Mouse (Mus musculus): ENCODE measurements around the gene Myoz1. TPM values are rescaled to one million over a fixed set of nuclear protein-coding genes. Genes with fewer than 3 reads are reported as not detected.
"Not testable (repeated sequence)": the region's sequence is repeated elsewhere in the genome, so short reads cannot be mapped to it uniquely, and the experiment has no call there.

Myoz1 gene
- polyA plus RNA-seq, 1 experiment from 2014 or later, result 7.0 TPM

DNA sequence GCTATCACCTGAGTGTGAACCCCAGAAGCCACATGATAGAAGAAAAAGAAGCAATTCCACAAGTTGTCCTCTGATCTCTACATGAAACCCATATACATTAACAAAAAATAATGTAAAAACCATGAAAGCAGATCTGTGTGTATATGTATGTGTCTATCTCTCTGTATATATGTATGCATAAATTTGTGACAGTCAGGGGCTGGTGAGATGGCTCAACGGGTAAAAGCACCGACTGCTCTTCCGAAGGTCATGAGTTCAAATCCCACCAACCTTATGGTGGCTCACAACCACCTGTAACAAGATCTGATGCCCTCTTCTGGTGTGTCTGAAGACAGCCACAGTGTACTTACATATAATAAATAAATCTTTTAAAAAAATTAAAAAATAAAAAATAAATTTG, 19.4 kb downstream of the Myoz1 start:
- not testable (repeated sequence) for H3K36me3 ChIP-seq; ATAC-seq (ENCODE audit: insufficient number of reproducible peaks, low FRiP score, low TSS enrichment, low read depth); H3K4me2 ChIP-seq (replicated peaks); H3K27me3 ChIP-seq; H3K27ac ChIP-seq (replicated peaks); H3K9ac ChIP-seq; H3K4me3 ChIP-seq (replicated peaks); H3K4me1 ChIP-seq; H3K9me3 ChIP-seq (replicated peaks)
- 95% methylated on average over 3 of the region's 3 CpGs for WGBS

DNA sequence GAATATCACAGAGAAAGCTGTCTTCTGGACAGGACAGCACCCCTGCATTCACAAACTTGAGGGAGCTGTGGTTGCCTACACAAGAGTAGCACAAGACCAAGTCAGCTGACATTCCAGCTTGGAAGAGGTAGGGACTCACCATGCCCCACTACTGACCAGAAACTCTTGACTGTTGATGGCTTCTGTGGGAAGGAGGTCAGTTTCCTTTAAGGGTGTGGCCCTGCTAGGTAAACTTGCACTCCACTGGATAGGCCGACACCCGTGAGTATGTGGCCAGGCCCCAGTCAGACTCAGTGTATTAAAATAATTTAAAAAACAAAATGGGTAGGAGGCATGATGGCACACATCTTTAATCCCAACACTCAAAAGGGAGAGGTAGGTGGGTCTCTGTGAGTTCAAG, 20.8 kb downstream of the Myoz1 start:
- Histone ChIP-seq H3K9me3 (replicated peaks) (no peaks in the 10 kb centered on the region), H3K27ac (replicated peaks) (no peak overlapping the region), H3K27me3 (no peaks in the 10 kb centered on the region), H3K9ac (no peak overlapping the region), H3K4me1 (0 out of 2 replicates have a peak, but pooled peaks cover 3% of the 10 kb centered on the region), H3K36me3 (no peaks in the 10 kb centered on the region), H3K4me2 (replicated peaks) (no peak overlapping the region), H3K4me3 (replicated peaks) (no peak overlapping the region)
- WGBS, result 81% methylated on average over 2 of the region's 2 CpGs
- no peak for ATAC-seq (ENCODE audit: insufficient number of reproducible peaks, low FRiP score, low TSS enrichment, low read depth)

DNA sequence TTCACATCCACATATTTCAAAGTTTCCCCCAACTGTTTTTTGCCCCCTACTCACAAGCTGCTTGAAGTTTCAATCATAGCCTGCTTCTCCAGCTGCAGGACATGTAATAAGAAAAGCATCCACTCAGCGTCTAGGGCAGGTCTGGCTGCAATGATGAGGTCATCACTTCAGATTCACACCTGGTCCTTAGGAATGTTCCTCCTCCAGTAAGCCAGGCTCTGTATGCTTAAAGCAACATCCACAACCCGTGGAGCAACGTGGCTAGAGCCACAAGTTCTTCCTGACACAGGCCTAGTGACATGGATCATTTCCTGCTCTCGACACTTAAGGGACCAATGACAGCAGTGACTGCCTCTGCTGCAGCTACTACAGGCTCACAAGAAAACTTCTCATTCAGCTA, 25.1 kb downstream of the Myoz1 start:
- whole genome bisulfite sequencing, result 42% methylated on average over 4 of the region's 4 CpGs
- no peak overlapping the region for H3K9ac ChIP-seq
- no peaks in the 10 kb centered on the region for H3K4me1 ChIP-seq
- no peak overlapping the region for H3K4me3 ChIP-seq (replicated peaks)
- no peaks in the 10 kb centered on the region for H3K27me3 ChIP-seq
- no peaks in the 10 kb centered on the region for H3K36me3 ChIP-seq
- H3K9me3 ChIP-seq (replicated peaks), result no peaks in the 10 kb centered on the region
- no peak overlapping the region for H3K4me2 ChIP-seq (replicated peaks)
- H3K27ac ChIP-seq (replicated peaks), result no peak overlapping the region
- ATAC-seq (ENCODE audit: insufficient number of reproducible peaks, low FRiP score, low TSS enrichment, low read depth), result no peak

DNA sequence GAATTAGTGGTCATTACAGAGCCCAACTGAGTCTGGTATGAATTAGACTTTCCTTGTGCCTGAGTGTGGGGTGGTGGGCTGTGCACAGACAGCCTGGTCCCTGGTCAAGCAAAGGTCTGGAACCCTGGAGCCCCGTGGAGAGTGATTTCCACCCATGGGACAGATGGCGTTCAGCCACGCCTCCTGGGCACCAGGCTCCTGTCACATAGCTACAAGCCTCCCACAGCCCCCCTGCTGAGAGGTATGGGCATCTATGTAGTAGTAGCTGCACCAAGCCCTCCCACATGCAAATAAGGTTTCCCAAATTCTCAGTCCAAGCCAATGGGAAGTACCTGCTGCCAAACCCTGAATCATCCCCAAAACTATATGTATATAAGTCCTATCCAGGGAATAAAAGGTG, 29.4 kb downstream of the Myoz1 start:
- no peak for ATAC-seq (ENCODE audit: insufficient number of reproducible peaks, low FRiP score, low TSS enrichment, low read depth)
- no peaks in the 10 kb centered on the region for H3K9me3 ChIP-seq (replicated peaks)
- H3K4me3 ChIP-seq (replicated peaks), result no peak overlapping the region
- H3K36me3 ChIP-seq, result no peaks in the 10 kb centered on the region
- H3K27me3 ChIP-seq, result no peaks in the 10 kb centered on the region
- 67% methylated on average over 3 of the region's 3 CpGs for WGBS
- H3K4me2 ChIP-seq (replicated peaks), result no peak overlapping the region
- H3K9ac ChIP-seq, result no peak overlapping the region
- H3K4me1 ChIP-seq, result no peaks in the 10 kb centered on the region
- no peak overlapping the region for H3K27ac ChIP-seq (replicated peaks)

DNA sequence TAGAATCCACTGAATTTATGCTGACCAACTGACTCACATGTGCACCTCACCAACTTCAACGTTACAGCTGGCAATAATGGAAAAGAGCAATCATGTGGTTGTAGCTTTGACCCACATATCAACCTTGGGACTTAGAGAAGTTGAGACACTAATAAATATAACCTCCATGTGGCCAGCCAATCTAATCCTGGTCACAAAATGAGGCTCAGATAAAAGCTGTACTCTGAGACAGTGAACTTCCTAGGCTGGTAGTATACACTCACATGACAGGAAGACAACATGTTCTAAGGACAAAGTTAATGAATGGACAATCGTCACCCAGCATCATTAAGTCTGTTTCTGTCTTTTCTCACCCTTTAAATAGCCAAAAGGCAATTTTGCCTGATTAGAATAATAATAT, 29.9 kb downstream of the Myoz1 start:
- H3K4me2 ChIP-seq (replicated peaks), result no peak overlapping the region
- H3K4me1 ChIP-seq, result no peaks in the 10 kb centered on the region
- no peak overlapping the region for H3K4me3 ChIP-seq (replicated peaks)
- H3K9ac ChIP-seq, result no peak overlapping the region
- WGBS, result 82% methylated on average over 2 of the region's 2 CpGs
- H3K27me3 ChIP-seq, result no peaks in the 10 kb centered on the region
- no peak for ATAC-seq (ENCODE audit: insufficient number of reproducible peaks, low FRiP score, low TSS enrichment, low read depth)
- H3K9me3 ChIP-seq (replicated peaks), result no peaks in the 10 kb centered on the region
- H3K36me3 ChIP-seq, result no peaks in the 10 kb centered on the region
- H3K27ac ChIP-seq (replicated peaks), result no peak overlapping the region

DNA sequence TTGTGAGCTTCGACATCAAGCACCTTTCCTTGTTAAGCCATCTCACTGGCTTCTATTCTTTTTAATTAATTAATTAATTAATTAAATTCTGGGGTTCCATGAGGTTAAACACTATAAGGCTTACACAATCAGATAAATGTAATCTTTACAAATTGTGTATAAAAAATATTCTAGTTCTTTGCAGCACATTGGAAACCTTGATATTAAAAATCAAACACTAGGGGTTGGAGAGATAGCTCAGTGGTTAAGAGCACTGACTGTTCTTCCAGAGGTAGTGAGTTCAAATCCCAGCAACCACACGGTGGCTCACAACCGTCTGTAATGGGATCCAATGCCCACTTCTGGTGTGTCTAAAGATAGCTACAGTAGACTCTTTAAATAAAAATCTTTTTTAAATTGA, 33.4 kb downstream of the Myoz1 start:
- Histone ChIP-seq H3K27ac (replicated peaks) (no peak overlapping the region), H3K4me1 (no peaks in the 10 kb centered on the region), H3K9ac (no peak overlapping the region)

DNA sequence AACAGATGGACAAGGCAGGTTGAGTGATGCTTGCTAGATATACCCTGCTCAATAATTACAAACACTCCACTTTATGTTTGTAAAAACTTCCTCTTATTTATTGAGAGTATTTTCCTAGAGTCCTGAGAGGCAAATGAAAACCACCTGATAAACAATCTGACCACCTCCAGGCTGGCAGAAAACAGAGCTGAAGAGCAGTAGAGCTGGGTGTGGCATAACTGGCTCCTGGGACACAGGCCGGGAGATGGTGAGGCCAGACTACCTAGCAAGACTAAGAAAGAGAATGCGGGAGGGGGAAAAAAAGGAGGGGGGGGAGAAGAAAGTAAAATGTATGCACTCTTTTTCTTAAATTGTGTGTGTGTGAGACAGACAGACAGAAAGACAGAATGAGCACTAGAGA, 33.9 kb downstream of the Myoz1 start:
- no peak overlapping the region for H3K4me2 ChIP-seq (replicated peaks)
- H3K9me3 ChIP-seq (replicated peaks), result no peaks in the 10 kb centered on the region
- H3K27ac ChIP-seq (replicated peaks), result no peak overlapping the region; the same call in 1 of the 2 replicates
- no peak for ATAC-seq (ENCODE audit: insufficient number of reproducible peaks, low FRiP score, low TSS enrichment, low read depth)
- no peaks in the 10 kb centered on the region for H3K36me3 ChIP-seq
- H3K27me3 ChIP-seq, result no peaks in the 10 kb centered on the region
- H3K4me3 ChIP-seq (replicated peaks), result no peak overlapping the region
- H3K9ac ChIP-seq, result no peak overlapping the region
- no peaks in the 10 kb centered on the region for H3K4me1 ChIP-seq
- WGBS, result 64% methylated on average over 2 of the region's 2 CpGs

More for the DNA sequence above, 33.4 kb downstream of the Myoz1 start:
- no peak for ATAC-seq (ENCODE audit: insufficient number of reproducible peaks, low FRiP score, low TSS enrichment, low read depth)
- no peaks in the 10 kb centered on the region for H3K27me3 ChIP-seq
- H3K9me3 ChIP-seq (replicated peaks), result no peaks in the 10 kb centered on the region
- 84% methylated on average over 3 of the region's 3 CpGs for WGBS
- H3K4me2 ChIP-seq (replicated peaks), result no peak overlapping the region
- no peak overlapping the region for H3K4me3 ChIP-seq (replicated peaks)
- H3K36me3 ChIP-seq, result no peaks in the 10 kb centered on the region

DNA sequence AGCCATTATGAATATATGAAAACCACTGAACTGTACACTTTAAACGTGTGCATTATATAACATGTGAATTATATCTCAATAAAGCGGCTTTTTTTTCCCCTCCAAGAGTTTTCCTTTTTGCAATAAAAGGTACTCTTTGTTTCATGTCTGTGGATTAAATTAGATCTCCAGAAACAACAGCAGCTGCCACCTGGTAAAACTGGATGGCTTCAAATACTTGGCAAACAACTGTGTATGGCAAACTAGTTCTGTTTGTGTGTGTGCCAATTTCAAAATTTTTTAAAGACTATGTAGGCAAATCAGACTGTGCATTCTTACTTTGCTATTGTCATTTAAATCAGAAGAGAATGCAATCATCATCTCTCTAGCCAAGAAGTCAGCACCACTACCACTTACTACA, 34.4 kb downstream of the Myoz1 start:
- H3K27me3 ChIP-seq, result no peaks in the 10 kb centered on the region
- H3K4me1 ChIP-seq, result no peaks in the 10 kb centered on the region
- 84% methylated on average over 2 of the region's 2 CpGs for WGBS
- no peaks in the 10 kb centered on the region for H3K9me3 ChIP-seq (replicated peaks)
- no peak overlapping the region for H3K4me2 ChIP-seq (replicated peaks)
- no peak for ATAC-seq (ENCODE audit: insufficient number of reproducible peaks, low FRiP score, low TSS enrichment, low read depth)
- no peak overlapping the region for H3K4me3 ChIP-seq (replicated peaks)
- no peak overlapping the region for H3K9ac ChIP-seq
- no peaks in the 10 kb centered on the region for H3K36me3 ChIP-seq
- H3K27ac ChIP-seq (replicated peaks), result no peak overlapping the region; the same call in 1 of the 2 replicates

DNA sequence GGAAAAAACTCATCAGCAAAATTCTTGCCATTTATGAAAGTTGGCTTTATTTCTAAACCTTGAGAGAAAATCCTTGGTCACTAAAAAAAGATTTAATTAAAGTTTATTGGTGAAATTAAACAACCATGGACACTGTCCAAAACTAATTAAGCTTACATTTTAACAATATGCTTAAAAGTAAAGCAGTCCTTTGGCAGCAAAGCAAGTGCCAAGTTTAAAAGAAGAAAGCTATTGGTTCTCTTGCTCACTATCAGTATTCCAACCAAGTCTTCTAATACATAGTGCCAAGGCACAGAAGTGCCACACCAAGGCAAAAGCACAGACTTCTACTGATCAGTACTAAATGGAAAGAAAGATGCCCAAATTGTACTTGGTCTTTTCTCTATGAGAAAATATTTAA, 37.2 kb downstream of the Myoz1 start:
- no peak overlapping the region for H3K4me3 ChIP-seq (replicated peaks)
- no peaks in the 10 kb centered on the region for H3K27me3 ChIP-seq
- H3K27ac ChIP-seq (replicated peaks), result no peak overlapping the region
- no peak for ATAC-seq (ENCODE audit: insufficient number of reproducible peaks, low FRiP score, low TSS enrichment, low read depth)
- H3K9me3 ChIP-seq (replicated peaks), result no peaks in the 10 kb centered on the region
- no peak overlapping the region for H3K4me2 ChIP-seq (replicated peaks)
- H3K9ac ChIP-seq, result no peak overlapping the region
- H3K4me1 ChIP-seq, result no peaks in the 10 kb centered on the region
- no peaks in the 10 kb centered on the region for H3K36me3 ChIP-seq

DNA sequence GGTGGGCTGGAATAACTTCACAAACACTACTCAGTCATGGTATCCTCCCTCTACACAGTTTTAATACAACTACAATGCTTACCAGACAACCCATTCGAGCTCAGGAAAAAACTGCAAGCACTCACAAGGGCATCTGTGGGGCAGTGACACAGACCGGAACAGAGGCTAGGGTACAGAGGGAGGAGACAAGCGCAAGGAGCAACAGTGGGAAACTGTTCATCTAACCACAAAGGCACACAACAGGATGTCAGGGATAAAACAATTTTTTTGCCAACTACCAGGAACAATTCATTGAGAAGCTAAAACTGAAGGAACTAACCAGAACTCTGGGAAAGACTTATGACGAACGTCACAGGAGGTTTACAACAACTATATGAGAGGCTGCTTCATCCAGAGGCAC, 38.1 kb downstream of the Myoz1 start:
- H3K4me1 ChIP-seq, result no peaks in the 10 kb centered on the region
- no peaks in the 10 kb centered on the region for H3K27me3 ChIP-seq
- no peak for ATAC-seq (ENCODE audit: insufficient number of reproducible peaks, low FRiP score, low TSS enrichment, low read depth)
- no peak overlapping the region for H3K4me3 ChIP-seq (replicated peaks)
- WGBS, result 67% methylated on average over 5 of the region's 5 CpGs
- H3K9me3 ChIP-seq (replicated peaks), result no peaks in the 10 kb centered on the region
- no peak overlapping the region for H3K9ac ChIP-seq
- no peak overlapping the region for H3K27ac ChIP-seq (replicated peaks)
- no peaks in the 10 kb centered on the region for H3K36me3 ChIP-seq
- H3K4me2 ChIP-seq (replicated peaks), result no peak overlapping the region

DNA sequence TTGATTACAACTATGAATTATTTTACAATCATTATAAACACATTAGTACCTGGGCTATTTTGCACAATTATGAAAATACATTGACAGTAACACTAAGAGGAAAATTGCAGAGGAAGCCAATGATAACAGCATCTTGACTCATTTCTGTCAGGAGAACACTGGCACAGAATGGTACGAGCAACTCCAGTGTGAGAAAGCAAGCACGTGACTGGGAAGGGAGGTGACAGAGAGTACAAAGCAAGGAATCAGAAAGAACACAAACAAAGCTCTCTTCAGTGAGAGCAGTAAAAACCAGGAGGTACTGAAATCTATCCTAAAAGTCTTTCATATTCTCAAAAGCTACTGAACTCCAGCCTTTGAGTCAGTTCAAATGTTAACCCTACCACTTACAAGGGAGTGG, 39.9 kb downstream of the Myoz1 start:
- H3K27me3 ChIP-seq, result no peaks in the 10 kb centered on the region
- H3K9ac ChIP-seq, result no peak overlapping the region
- no peak for ATAC-seq (ENCODE audit: insufficient number of reproducible peaks, low FRiP score, low TSS enrichment, low read depth)
- no peaks in the 10 kb centered on the region for H3K4me1 ChIP-seq
- no peak overlapping the region for H3K4me3 ChIP-seq (replicated peaks)
- 54% methylated on average over 2 of the region's 2 CpGs for WGBS
- H3K36me3 ChIP-seq, result no peaks in the 10 kb centered on the region
- H3K27ac ChIP-seq (replicated peaks), result no peak overlapping the region
- no peaks in the 10 kb centered on the region for H3K9me3 ChIP-seq (replicated peaks)
- H3K4me2 ChIP-seq (replicated peaks), result no peak overlapping the region

DNA sequence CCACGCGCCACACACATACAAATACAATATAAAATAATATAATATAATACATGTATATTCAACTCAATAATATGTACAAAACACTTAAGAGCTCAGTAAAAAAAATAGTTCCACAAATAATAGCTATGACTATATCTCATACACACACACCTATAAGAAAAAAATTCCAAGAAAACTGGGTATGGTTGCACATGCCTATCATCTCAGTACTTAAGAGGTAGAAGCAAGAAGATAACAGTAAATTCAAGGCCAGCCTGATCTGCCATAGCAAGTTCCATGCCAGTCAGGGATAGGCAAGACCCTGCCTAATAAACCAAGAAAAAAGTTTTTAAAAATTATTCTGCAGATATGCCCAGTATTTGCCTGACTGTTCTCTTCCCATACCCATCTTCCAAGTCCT, 41.3 kb downstream of the Myoz1 start:
- no peak overlapping the region for H3K9ac ChIP-seq
- ATAC-seq (ENCODE audit: insufficient number of reproducible peaks, low FRiP score, low TSS enrichment, low read depth), result no peak

More for the DNA sequence above, 41.3 kb downstream of the Myoz1 start:
- no peak overlapping the region for H3K27ac ChIP-seq (replicated peaks)
- no peaks in the 10 kb centered on the region for H3K36me3 ChIP-seq
- no peak overlapping the region for H3K4me3 ChIP-seq (replicated peaks)
- H3K9me3 ChIP-seq (replicated peaks), result no peaks in the 10 kb centered on the region
- H3K4me2 ChIP-seq (replicated peaks), result no peak overlapping the region
- no peaks in the 10 kb centered on the region for H3K27me3 ChIP-seq
- WGBS, result 96% methylated on average over 2 of the region's 2 CpGs
- H3K4me1 ChIP-seq, result 0 out of 2 replicates have a peak, but pooled peaks cover 4% of the 10 kb centered on the region
